Mouse (Mus musculus): ENCODE measurements around the gene Rabggta.

- no peak for TF ChIP-seq GATA1 (IDR thresholded peaks at IDR 0.05; ENCODE audit: borderline replicate concordance, low read length)
- TF ChIP-seq FLI1 (IDR thresholded peaks at IDR 0.05; ENCODE audit: low read length): no peak
Observed at GRCm38 (mm10) chr14:55747051-55747847, 25.2 kb upstream of the Rabggta start.
